Mouse (Mus musculus) liver, postnatal 0 days (tissue): ENCODE measurements around the gene Duox1. TPM values are rescaled to one million over a fixed set of nuclear protein-coding genes. Genes with fewer than 3 reads are reported as not detected.

Experiments used
- ATAC-seq: fragments of 200-750 bp; cut with Nextera tagmentation; 2 replicates; pipeline ENCODE4 v1.8.0; 2017; ENCODE audit warnings: mild to moderate bottlenecking, moderate library complexity
- DNase-seq: peaks from one replicate; pipeline ENCODE4 v3.0.0-alpha.2; 2016
- H3K27ac ChIP-seq: fragments of 300-500 bp; sonication (generic); 2 replicates; pipeline ENCODE4 v1.5.1; 2014; ENCODE audit warnings: antibody characterized with exemption, moderate library complexity, mild to moderate bottlenecking, low read depth
- H3K27me3 ChIP-seq: fragments of 300-500 bp; sonication (generic); 2 replicates; pipeline ENCODE4 v1.6.1; 2014; ENCODE audit warnings: low read length, control low read depth, mixed read lengths; ENCODE audit not compliant: insufficient read depth
- H3K36me3 ChIP-seq: fragments of 300-500 bp; sonication (generic); replicated peaks from 2 replicates; pipeline ENCODE4 v1.6.1; 2014; ENCODE audit warnings: mild to moderate bottlenecking, control low read depth, low read length, moderate library complexity, mixed read lengths; ENCODE audit not compliant: insufficient read depth
- H3K4me1 ChIP-seq: fragments of 300-500 bp; sonication (generic); 2 replicates; pipeline ENCODE4 v1.6.1; 2014; ENCODE audit warnings: antibody characterized with exemption, mild to moderate bottlenecking, control low read depth; ENCODE audit not compliant: insufficient read depth
- H3K4me2 ChIP-seq: fragments of 300-500 bp; sonication (generic); 2 replicates; pipeline ENCODE4 v1.6.1; 2014; ENCODE audit warnings: low read depth, mild to moderate bottlenecking, low read length, moderate library complexity, mixed read lengths
- H3K4me3 ChIP-seq: fragments of 300-500 bp; sonication (generic); 2 replicates; pipeline ENCODE4 v1.5.1; 2014; ENCODE audit warnings: low read depth, low read length
- H3K9ac ChIP-seq: fragments of 300-500 bp; sonication (generic); replicated peaks from 2 replicates; pipeline ENCODE4 v1.6.1; 2014; ENCODE audit warnings: mild to moderate bottlenecking, moderate library complexity
- H3K9me3 ChIP-seq: fragments of 300-500 bp; sonication (generic); 2 replicates; pipeline ENCODE4 v1.6.1; 2016; ENCODE audit warnings: mild to moderate bottlenecking, control low read depth, low read length, mixed read lengths
- CTCF ChIP-seq: sonication (generic); IDR thresholded peaks from 2 replicates; pipeline ENCODE4 v1.5.1; 2016; ENCODE audit warnings: antibody characterized with exemption, low read depth
- EP300 ChIP-seq: IDR thresholded peaks from 2 replicates; pipeline ENCODE4 v1.6.1; 2016; ENCODE audit warnings: antibody characterized with exemption, low read depth, mild to moderate bottlenecking
- WGBS: fragments of 180-500 bp; shearing (Covaris S2); extraction: QIAGEN DNeasy Blood & Tissue Kit; methylation state at CpG from one replicate; pipeline ENCODE4 v1.1.7; 2014; ENCODE audit not compliant: insufficient replicate concordance; 5-methylcytosine and 5-hydroxymethylcytosine counted together
- polyA plus RNA-seq: library from polyadenylated mRNA; unstranded; fragments of >200 nt; fragmentation: Nextera tagmentation; extraction: Ambion mirVana; gene quantifications from 2 replicates; pipeline ENCODE4 v1.2.1, GENCODE M21; 2015

Gene Duox1
- not detected in 2 replicates for polyA plus RNA-seq

DNA sequence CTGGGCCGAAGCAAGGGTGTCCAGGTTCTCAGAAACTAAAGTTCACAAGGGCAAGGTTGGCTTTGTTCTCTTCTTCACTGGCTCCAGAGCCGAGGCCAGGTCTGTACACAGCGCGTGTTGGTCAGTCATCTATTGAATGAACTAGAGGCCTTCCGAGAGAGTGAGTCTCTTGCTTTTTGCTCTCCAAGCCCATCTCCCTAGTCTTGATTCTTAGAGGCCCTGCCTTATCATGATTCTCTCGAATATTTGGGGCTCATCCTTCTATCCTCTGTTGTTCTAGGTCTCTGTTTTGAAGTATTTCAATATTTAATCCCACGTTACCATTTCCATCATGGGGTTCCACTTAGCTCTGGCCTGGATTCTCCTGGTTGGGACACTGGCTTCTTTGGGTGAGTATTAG is at the start of gene Duox1:
Duox1 (plus strand) TSS at position 301 of the 400 bp plus-strand sequence.
- Histone ChIP-seq H3K4me3 (no peak within 1 kb of the TSS), H3K27ac (no peak within 1 kb of the TSS), H3K27me3 (peaks cover 51% of the 10 kb centered on the region), H3K9me3 (no peaks in the 10 kb centered on the region), H3K4me1 (peaks cover 8% of the 10 kb centered on the region), H3K9ac (no peak within 1 kb of the TSS), H3K4me2 (no peak within 1 kb of the TSS), H3K36me3 (no peaks in the 10 kb centered on the region)
- DNase-seq (no peak), ATAC-seq (no peak)
- TF ChIP-seq EP300 (no peak), CTCF (no peak)
- whole genome bisulfite sequencing, result 76% methylated on average over 7 of the region's 7 CpGs

DNA sequence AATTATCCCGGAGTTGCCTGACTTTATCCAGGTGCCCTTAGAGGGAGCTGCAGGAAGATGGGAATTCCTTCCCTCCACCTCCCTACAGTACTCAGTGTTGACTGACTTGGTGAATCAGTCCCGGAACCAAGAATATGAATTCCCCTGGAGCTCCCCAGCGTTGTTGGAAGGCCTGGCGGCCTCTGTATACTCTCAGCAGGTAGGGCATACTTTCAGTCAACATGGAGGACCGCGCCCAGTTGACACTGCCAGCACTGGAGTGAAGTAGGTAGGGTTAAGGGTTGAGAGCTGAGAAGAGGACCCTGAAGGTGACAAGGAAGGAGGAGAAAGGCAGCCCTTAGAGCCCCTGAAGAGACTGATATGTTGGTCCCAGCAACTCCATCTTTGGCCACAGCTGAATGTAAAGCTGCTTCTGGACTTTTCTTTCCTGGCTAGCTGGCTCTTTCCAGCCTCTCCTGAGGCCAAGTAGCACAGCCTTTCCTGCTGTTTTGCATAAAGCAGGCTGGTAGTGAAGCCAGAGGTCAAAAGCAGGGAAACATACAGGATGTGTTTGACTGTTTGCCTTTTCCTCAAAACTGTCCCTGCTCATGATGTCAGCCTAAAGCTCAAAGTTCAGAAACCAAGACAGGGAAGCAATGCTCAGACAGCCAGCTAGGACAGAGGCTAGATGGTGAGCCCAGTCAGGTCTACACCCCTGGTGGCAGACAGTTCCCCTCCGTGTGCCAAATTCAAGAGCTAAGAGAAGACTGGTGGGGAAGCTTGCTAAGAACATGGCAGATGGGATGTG is 48.9 kb upstream of the Duox1 start:
- Histone ChIP-seq H3K4me3 (no peak overlapping the region), H3K27me3 (no peaks in the 10 kb centered on the region), H3K36me3 (peaks cover 16% of the 10 kb centered on the region; the same call in 1 of the 2 replicates), H3K9ac (no peak overlapping the region), H3K9me3 (no peaks in the 10 kb centered on the region), H3K4me1 (0 out of 2 replicates have a peak, but pooled peaks cover 9% of the 10 kb centered on the region), H3K27ac (peak overlapping the region; percentile 68), H3K4me2 (no peak overlapping the region)
- DNase-seq (no peak), ATAC-seq (peak; percentile 72)
- TF ChIP-seq CTCF, result no peak
- TF ChIP-seq EP300, result no peak
- WGBS, result 79% methylated on average over 7 of the region's 7 CpGs

DNA sequence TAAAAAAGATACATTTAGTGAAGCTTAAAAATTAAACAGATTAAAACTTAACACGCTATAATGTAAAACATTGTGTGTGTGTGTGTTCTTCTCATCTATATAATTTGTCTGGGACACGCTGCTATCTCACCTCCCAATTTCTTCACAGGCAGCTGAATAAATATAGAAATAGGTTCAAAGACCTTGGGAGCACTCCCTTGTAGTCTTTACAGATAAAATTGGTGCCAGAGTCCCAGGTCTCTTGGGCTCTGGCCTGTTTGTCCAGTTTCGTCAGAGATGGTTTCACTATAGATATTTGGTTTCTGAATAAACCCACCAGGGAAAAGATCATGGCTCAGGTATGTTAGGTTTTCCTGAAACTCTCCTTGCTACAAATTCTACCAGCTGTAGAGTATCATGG is 36.7 kb upstream of the Duox1 start:
- DNase-seq, result no peak

DNA sequence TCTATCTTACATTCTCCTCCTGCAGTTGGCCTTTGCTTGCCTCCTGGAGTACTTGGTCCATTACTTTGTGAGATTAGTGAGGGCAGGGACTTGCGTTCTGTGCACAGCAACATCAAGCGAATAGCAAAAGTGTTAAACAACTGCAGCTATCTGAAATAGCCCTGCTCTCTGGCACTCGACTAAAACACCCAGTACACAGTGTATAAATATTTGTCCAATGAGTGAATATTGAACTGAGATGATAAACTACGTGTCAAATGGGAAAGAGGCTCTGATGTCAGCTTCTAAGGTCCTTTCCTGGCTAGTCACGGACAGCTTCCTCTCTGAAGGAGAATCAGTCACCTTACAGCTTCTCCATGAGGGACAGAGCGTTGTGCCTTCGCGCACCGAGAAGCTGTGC is 31.4 kb upstream of the Duox1 start:
- DNase-seq (no peak), ATAC-seq (peak; percentile 50)
- TF ChIP-seq EP300, result no peak
- no peak for TF ChIP-seq CTCF
- no peak overlapping the region for H3K9ac ChIP-seq
- WGBS, result 67% methylated on average over 9 of the region's 9 CpGs
- H3K4me2 ChIP-seq, result no peak overlapping the region
- peaks cover 3% of the 10 kb centered on the region; the same call in 1 of the 2 replicates for H3K4me1 ChIP-seq
- no peaks in the 10 kb centered on the region for H3K9me3 ChIP-seq
- H3K4me3 ChIP-seq, result no peak overlapping the region
- no peaks in the 10 kb centered on the region for H3K36me3 ChIP-seq
- no peak overlapping the region for H3K27ac ChIP-seq
- 0 out of 2 replicates have a peak, but pooled peaks cover 3% of the 10 kb centered on the region for H3K27me3 ChIP-seq

More for the DNA sequence above, 36.7 kb upstream of the Duox1 start:
- no peak overlapping the region for H3K4me3 ChIP-seq
- peak; percentile 90 for ATAC-seq
- H3K27me3 ChIP-seq, result no peaks in the 10 kb centered on the region
- H3K9ac ChIP-seq, result no peak overlapping the region
- H3K4me2 ChIP-seq, result no peak overlapping the region
- peaks cover 8% of the 10 kb centered on the region; the same call in 1 of the 2 replicates for H3K4me1 ChIP-seq
- H3K36me3 ChIP-seq, result no peaks in the 10 kb centered on the region
- whole genome bisulfite sequencing, result 66% methylated on average over 3 of the region's 3 CpGs
- no peaks in the 10 kb centered on the region for H3K9me3 ChIP-seq
- TF ChIP-seq CTCF (no peak), EP300 (peak; percentile 32; the same call in 1 of the 2 replicates)
- H3K27ac ChIP-seq, result peak overlapping the region; percentile 44; the same call in 1 of the 2 replicates

DNA sequence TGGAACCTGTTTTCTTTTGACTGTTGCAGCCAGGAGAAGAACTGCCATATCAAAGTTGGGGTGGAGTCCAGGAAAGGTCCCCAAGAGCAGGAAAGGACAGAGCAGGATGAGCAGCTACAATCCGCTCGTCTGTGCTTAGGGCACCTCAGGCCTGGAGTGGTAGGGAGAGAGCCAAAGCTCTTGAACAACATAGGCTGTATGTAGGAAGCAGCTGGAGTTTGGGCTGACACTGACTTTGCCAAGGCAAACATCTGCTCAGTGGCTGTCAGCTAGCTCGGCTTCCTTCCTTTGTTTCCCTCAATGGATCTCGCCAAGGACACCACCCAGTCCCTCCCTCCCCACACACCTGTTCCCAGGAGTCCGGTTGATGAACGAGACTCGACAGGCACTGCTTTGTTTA is 29.3 kb upstream of the Duox1 start:
- Histone ChIP-seq H3K36me3 (no peaks in the 10 kb centered on the region), H3K4me1 (no peaks in the 10 kb centered on the region; the same call in 1 of the 2 replicates), H3K9me3 (no peaks in the 10 kb centered on the region), H3K27ac (no peak overlapping the region), H3K4me2 (no peak overlapping the region), H3K9ac (no peak overlapping the region), H3K27me3 (0 out of 2 replicates have a peak, but pooled peaks cover 3% of the 10 kb centered on the region), H3K4me3 (no peak overlapping the region)
- ATAC-seq (no peak), DNase-seq (no peak)
- WGBS, result 47% methylated on average over 7 of the region's 7 CpGs
- TF ChIP-seq EP300, result no peak
- TF ChIP-seq CTCF, result no peak

DNA sequence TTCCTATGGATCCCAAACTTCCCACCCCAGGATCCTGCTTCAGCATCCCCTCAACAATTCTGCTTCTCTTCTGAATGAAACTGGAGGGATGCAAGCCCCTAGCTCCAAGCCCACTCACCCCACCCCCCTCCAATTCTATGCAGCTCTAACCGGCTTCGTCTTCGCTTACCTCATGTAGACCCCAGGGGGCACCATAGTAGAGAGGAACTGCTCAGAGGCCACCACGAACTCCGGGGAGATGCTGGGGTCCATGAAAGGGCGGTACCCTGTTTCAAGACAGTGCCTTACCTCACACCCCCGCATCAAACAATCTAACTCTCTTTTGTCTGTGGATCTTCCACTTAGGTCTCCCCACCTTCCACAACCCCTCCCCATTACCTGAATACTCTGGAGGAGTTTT is 20.6 kb upstream of the Duox1 start:
- no peak for ATAC-seq

More for the DNA sequence above, 20.6 kb upstream of the Duox1 start:
- no peaks in the 10 kb centered on the region for H3K9me3 ChIP-seq
- no peaks in the 10 kb centered on the region; the same call in 1 of the 2 replicates for H3K4me1 ChIP-seq
- no peak overlapping the region for H3K4me2 ChIP-seq
- H3K36me3 ChIP-seq, result no peaks in the 10 kb centered on the region
- no peak overlapping the region for H3K4me3 ChIP-seq
- H3K27me3 ChIP-seq, result peaks cover 58% of the 10 kb centered on the region
- no peak overlapping the region for H3K27ac ChIP-seq
- 4% methylated on average over 7 of the region's 7 CpGs for WGBS
- DNase-seq, result no peak
- H3K9ac ChIP-seq, result no peak overlapping the region
- TF ChIP-seq CTCF, result peak; percentile 18; the same call in 1 of the 2 replicates
- TF ChIP-seq EP300, result no peak
